Mouse (Mus musculus): ENCODE data around the gene Ccar1. TPM values are rescaled to one million over a fixed set of nuclear protein-coding genes. Genes with fewer than 3 reads are reported as not detected.

Ccar1 gene
- total RNA-seq (2014; rRNA removed), result 54.9 and 74.7 TPM in 2 replicates
- polyA plus RNA-seq (2015; fragmentation: Nextera tagmentation; extraction: Ambion mirVana), result 78.3 and 81.7 TPM in 2 replicates

DNA sequence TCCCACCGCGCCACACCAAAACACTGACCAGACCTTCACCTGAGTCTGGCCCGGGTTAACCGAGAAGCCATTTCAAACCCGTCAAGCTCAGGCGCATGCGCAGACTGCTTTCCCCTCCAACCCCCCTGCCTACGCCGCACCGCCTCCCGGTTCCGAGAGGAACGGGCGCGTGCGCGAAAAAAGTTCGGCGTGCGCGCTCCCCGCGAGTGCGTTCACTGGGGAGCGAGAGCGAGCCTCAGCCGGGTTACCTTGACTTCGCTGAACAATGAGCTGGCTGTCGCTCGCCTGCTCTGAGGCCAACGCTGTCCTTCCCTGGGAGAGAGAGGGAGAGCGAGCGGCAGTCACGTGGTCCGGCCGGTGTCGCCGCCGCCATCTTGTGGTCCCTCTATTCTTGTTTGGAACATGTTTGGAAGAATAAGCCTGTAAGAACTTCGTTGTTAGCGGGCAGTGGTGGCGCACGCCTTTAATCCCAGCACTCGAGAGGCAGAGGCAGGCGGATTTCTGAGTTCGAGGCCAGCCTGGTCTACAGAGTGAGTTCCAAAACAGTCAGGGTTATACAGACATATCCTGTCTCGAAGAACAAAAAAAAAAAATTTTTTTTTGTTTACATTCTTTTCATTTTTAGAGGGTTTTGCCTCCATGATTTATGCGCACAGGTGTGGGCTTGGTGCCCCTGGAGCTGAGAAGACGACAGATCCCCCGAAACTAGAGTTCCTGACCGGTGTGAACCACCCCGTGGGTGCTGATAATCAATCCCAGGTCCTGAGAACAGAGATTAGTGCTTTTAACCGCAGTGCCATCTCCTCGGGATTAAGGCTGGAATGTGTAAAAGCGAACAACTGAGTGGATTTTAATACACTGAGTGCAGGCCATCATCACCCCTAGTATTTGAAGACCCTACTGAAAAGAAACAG is at the start of gene Ccar1:
Ccar1 (minus strand) TSS at position 110 of the 914 bp plus-strand sequence.
- 3% methylated on average over 55 of the region's 55 CpGs for WGBS
- ATAC-seq (peak; percentile 99), DNase-seq (ENCODE audit: low spot score) (peak; percentile 100)
- H3K27me3 ChIP-seq (ENCODE audit: insufficient read depth, low read length), result no peaks in the 10 kb centered on the region
- H3K9ac ChIP-seq (replicated peaks; ENCODE audit: low read length), result peak within 1 kb of the TSS; percentile 96
- H3K4me3 ChIP-seq (ENCODE audit: low read length), result peak within 1 kb of the TSS; percentile 92
- TF ChIP-seq CTCF (IDR thresholded peaks at IDR 0.05; ENCODE audit: low read depth), result peak; percentile 45
- H3K4me1 ChIP-seq (ENCODE audit: insufficient read depth, low read length), result no peaks in the 10 kb centered on the region; the same call in 1 of the 2 replicates
- peak within 1 kb of the TSS; percentile 61 for H3K4me2 ChIP-seq (ENCODE audit: low read depth, low read length)
- H3K36me3 ChIP-seq (ENCODE audit: insufficient read depth, low read length), result peaks cover 23% of the 10 kb centered on the region
- H3K9me3 ChIP-seq (ENCODE audit: low read length), result no peaks in the 10 kb centered on the region
- H3K27ac ChIP-seq, result peak within 1 kb of the TSS; percentile 79

DNA sequence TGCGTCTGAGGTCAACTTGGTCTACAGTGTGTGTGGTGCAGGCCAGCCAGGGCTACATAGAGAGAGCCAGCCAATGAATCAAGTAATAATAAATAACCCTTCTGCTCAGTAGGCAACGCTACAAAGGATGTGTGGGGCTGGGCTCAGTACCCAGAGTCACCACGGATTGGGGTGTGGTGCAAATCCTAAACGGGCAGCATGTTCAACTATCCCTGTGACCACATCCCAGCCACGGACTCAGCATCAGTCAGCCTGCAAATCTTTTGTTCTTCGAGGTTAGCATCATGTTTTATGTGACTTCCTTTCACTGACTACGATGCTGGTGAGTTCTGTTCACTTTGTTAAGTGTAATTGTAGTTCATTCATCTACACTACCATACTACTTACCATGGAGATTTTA is 48.6 kb upstream of the Ccar1 start:
- Histone ChIP-seq H3K4me3 (ENCODE audit: low read length) (no peak overlapping the region), H3K4me1 (ENCODE audit: insufficient read depth, low read length) (no peaks in the 10 kb centered on the region), H3K27me3 (ENCODE audit: insufficient read depth, low read length) (no peaks in the 10 kb centered on the region), H3K9ac (replicated peaks; ENCODE audit: low read length) (no peak overlapping the region), H3K4me2 (ENCODE audit: low read depth, low read length) (no peak overlapping the region), H3K27ac (no peak overlapping the region), H3K9me3 (ENCODE audit: low read length) (no peaks in the 10 kb centered on the region), H3K36me3 (ENCODE audit: insufficient read depth, low read length) (peaks cover 21% of the 10 kb centered on the region)
- no peak for ATAC-seq
- no peak for TF ChIP-seq CTCF (IDR thresholded peaks at IDR 0.05; ENCODE audit: low read depth)
- DNase-seq (ENCODE audit: low spot score), result no peak
- WGBS, result 94% methylated on average over 7 of the region's 7 CpGs

DNA sequence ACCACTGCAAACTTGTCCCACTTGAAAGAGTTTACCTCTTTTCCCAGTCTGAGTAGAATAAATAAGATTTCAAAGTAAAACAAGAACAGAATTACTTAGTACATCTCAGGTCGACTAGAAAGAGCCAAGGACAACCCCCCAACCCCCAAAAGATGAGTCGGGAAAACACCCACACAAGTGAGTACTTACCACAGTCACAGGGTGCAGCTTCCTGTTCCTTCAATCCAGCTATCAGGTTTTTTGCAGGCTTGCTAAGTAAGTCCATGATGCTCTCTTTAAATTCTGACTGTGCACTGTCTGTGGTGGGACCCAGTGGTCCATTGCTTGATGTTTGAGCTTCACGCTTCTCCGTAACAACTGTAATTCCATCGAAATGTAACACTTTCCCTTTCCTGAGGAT is 45.9 kb upstream of the Ccar1 start:
- H3K4me1 ChIP-seq (ENCODE audit: insufficient read depth, low read length), result no peaks in the 10 kb centered on the region
- H3K36me3 ChIP-seq (ENCODE audit: insufficient read depth, low read length), result peaks cover 30% of the 10 kb centered on the region
- no peak overlapping the region for H3K9ac ChIP-seq (replicated peaks; ENCODE audit: low read length)
- H3K9me3 ChIP-seq (ENCODE audit: low read length), result no peaks in the 10 kb centered on the region
- DNase-seq (ENCODE audit: low spot score) (no peak), ATAC-seq (no peak)
- no peak overlapping the region for H3K4me3 ChIP-seq (ENCODE audit: low read length)
- no peaks in the 10 kb centered on the region for H3K27me3 ChIP-seq (ENCODE audit: insufficient read depth, low read length)
- TF ChIP-seq CTCF (IDR thresholded peaks at IDR 0.05; ENCODE audit: low read depth), result no peak
- no peak overlapping the region for H3K4me2 ChIP-seq (ENCODE audit: low read depth, low read length)
- 95% methylated on average over 5 of the region's 5 CpGs for WGBS
- no peak overlapping the region for H3K27ac ChIP-seq

DNA sequence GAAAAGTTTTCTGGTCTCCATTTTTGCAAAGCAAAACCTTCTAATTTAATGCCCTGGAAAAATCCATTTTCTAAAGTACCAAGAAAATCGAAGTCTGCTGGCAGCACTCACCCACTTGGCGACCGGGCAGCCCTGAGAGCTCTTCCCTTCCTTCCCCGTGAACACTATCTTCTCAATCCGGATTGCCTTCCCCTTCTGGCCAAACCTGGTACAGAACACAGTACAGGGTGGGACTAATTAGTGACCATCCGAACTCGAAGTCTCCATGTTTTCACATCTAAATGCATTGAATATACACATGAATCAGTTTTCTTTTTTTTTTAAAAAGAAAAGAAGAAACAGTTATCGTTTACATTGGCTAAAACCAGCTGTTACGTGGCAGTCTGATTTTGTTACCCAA is 40.7 kb upstream of the Ccar1 start:
- no peak for ATAC-seq
- Histone ChIP-seq H3K4me1 (ENCODE audit: insufficient read depth, low read length) (no peaks in the 10 kb centered on the region), H3K9me3 (ENCODE audit: low read length) (no peaks in the 10 kb centered on the region), H3K27me3 (ENCODE audit: insufficient read depth, low read length) (no peaks in the 10 kb centered on the region), H3K27ac (no peak overlapping the region), H3K4me3 (ENCODE audit: low read length) (no peak overlapping the region), H3K4me2 (ENCODE audit: low read depth, low read length) (no peak overlapping the region), H3K36me3 (ENCODE audit: insufficient read depth, low read length) (peaks cover 22% of the 10 kb centered on the region; the same call in 1 of the 2 replicates), H3K9ac (replicated peaks; ENCODE audit: low read length) (no peak overlapping the region)
- TF ChIP-seq CTCF (IDR thresholded peaks at IDR 0.05; ENCODE audit: low read depth), result peak; percentile 8; the same call in 1 of the 2 replicates
- no peak for DNase-seq (ENCODE audit: low spot score)
- WGBS, result 84% methylated on average over 9 of the region's 9 CpGs

DNA sequence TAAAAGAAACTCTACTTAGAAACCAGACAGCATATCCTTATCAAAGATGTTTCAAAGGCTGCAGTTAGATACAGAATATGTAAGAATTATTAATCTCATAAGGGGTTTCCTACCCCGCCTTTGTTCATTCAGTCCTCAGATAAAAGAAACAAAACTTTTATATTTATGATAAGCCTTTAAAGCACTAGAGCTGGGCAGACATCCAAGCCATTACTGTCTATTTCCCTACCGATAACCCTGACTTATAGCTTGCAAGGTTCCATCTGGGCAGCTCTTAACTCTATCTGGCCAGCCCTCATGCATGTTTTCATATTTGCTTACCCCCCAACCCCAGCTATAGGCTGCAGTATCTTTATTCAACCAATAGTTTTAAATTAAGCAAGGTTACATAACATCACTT is 39.5 kb upstream of the Ccar1 start:
- TF ChIP-seq CTCF (IDR thresholded peaks at IDR 0.05; ENCODE audit: low read depth), result no peak
- no peak for DNase-seq (ENCODE audit: low spot score)
- WGBS, result 78% methylated on average over 2 of the region's 2 CpGs
- H3K4me2 ChIP-seq (ENCODE audit: low read depth, low read length), result no peak overlapping the region
- H3K27me3 ChIP-seq (ENCODE audit: insufficient read depth, low read length), result no peaks in the 10 kb centered on the region
- no peaks in the 10 kb centered on the region for H3K4me1 ChIP-seq (ENCODE audit: insufficient read depth, low read length)
- no peak for ATAC-seq
- no peak overlapping the region for H3K27ac ChIP-seq
- H3K9ac ChIP-seq (replicated peaks; ENCODE audit: low read length), result no peak overlapping the region
- H3K9me3 ChIP-seq (ENCODE audit: low read length), result no peaks in the 10 kb centered on the region
- H3K4me3 ChIP-seq (ENCODE audit: low read length), result no peak overlapping the region
- peaks cover 16% of the 10 kb centered on the region; the same call in 1 of the 2 replicates for H3K36me3 ChIP-seq (ENCODE audit: insufficient read depth, low read length)

DNA sequence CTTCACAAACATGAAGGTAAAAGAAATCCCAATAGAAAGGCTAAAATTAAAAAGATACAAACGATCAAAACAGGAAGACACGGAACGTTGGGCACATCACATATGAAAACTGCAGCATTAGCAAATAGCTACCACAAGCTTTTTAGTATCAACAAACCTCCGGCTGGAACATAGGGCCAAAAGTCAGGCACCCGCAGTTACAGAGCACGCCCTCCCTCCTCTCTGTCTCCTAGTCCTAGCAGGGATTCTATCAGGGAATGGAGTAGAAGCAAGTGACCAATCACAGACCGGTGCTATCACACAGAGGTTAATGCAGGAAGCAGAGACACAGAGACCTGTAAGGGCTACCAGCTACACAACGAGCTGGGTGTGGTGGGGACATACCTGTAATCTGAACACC is 32.4 kb upstream of the Ccar1 start:
- Histone ChIP-seq H3K4me2 (ENCODE audit: low read depth, low read length) (no peak overlapping the region), H3K36me3 (ENCODE audit: insufficient read depth, low read length) (peaks cover 19% of the 10 kb centered on the region; the same call in 1 of the 2 replicates), H3K4me1 (ENCODE audit: insufficient read depth, low read length) (no peaks in the 10 kb centered on the region), H3K27me3 (ENCODE audit: insufficient read depth, low read length) (no peaks in the 10 kb centered on the region), H3K27ac (no peak overlapping the region), H3K9ac (replicated peaks; ENCODE audit: low read length) (no peak overlapping the region), H3K4me3 (ENCODE audit: low read length) (no peak overlapping the region), H3K9me3 (ENCODE audit: low read length) (no peaks in the 10 kb centered on the region)
- ATAC-seq (no peak), DNase-seq (ENCODE audit: low spot score) (no peak)
- TF ChIP-seq CTCF (IDR thresholded peaks at IDR 0.05; ENCODE audit: low read depth), result no peak
- 90% methylated on average over 8 of the region's 8 CpGs for WGBS

DNA sequence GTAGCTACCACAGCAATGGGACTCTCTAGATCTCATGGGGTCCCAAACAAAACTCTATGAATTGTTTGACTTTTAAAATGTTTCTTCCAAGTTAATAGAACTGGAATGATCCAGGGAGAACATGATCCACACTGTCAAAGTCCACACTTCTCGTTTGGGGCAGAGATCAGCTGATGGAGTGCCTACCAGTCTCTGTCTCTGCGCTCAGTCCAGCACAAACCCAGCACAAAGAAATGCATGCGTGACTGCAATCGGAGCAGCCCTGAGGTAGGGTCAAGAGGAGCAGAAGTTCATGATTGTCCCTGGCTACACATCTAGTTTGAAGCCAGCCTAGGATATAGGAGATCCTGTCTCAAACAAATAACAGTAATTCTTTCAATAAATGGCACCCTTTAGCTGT is 31.3 kb upstream of the Ccar1 start:
- DNase-seq (ENCODE audit: low spot score), result no peak
- Histone ChIP-seq H3K9ac (replicated peaks; ENCODE audit: low read length) (no peak overlapping the region), H3K4me1 (ENCODE audit: insufficient read depth, low read length) (no peaks in the 10 kb centered on the region), H3K36me3 (ENCODE audit: insufficient read depth, low read length) (peaks cover 27% of the 10 kb centered on the region; the same call in 1 of the 2 replicates), H3K4me3 (ENCODE audit: low read length) (no peak overlapping the region), H3K9me3 (ENCODE audit: low read length) (no peaks in the 10 kb centered on the region), H3K4me2 (ENCODE audit: low read depth, low read length) (no peak overlapping the region), H3K27me3 (ENCODE audit: insufficient read depth, low read length) (no peaks in the 10 kb centered on the region), H3K27ac (no peak overlapping the region)
- no peak for ATAC-seq
- 82% methylated on average over 4 of the region's 4 CpGs for WGBS
- TF ChIP-seq CTCF (IDR thresholded peaks at IDR 0.05; ENCODE audit: low read depth), result no peak

Data from hindbrain, postnatal 0 days (tissue).